Mouse (Mus musculus): ENCODE results near the gene Tnnc2. TPM values are rescaled to one million over a fixed set of nuclear protein-coding genes. Genes with fewer than 3 reads are reported as not detected.

Tnnc2 gene
- polyA plus RNA-seq, 1 experiment from 2014 or later: 51.1 TPM

GRCm38 (mm10) chr2:164794293-164794692 lies 14.5 kb upstream of the Tnnc2 start:
- no peaks in the 10 kb centered on the region for H3K9me3 ChIP-seq (replicated peaks)
- H3K9ac ChIP-seq: no peak overlapping the region
- WGBS (ENCODE audit: insufficient replicate concordance): 28% methylated on average over 5 of the region's 5 CpGs
- H3K4me2 ChIP-seq: no peak overlapping the region
- H3K4me3 ChIP-seq (replicated peaks): no peak overlapping the region
- peak; percentile 49 for ATAC-seq (ENCODE audit: insufficient read depth)
- peaks cover 21% of the 10 kb centered on the region for H3K4me1 ChIP-seq (replicated peaks)
- H3K36me3 ChIP-seq (replicated peaks): peaks cover 85% of the 10 kb centered on the region
- no peak overlapping the region for H3K27ac ChIP-seq (replicated peaks)
- no peaks in the 10 kb centered on the region for H3K27me3 ChIP-seq

- WGBS (ENCODE audit: insufficient replicate concordance): 76% methylated on average over 2 of the region's 2 CpGs
- Histone ChIP-seq H3K27me3 (no peaks in the 10 kb centered on the region), H3K9me3 (replicated peaks) (no peaks in the 10 kb centered on the region), H3K4me3 (replicated peaks) (no peak overlapping the region), H3K4me1 (replicated peaks) (peaks cover 24% of the 10 kb centered on the region), H3K4me2 (no peak overlapping the region), H3K27ac (replicated peaks) (peak overlapping the region; percentile 46; the same call in 1 of the 2 replicates), H3K36me3 (replicated peaks) (peaks cover 84% of the 10 kb centered on the region), H3K9ac (no peak overlapping the region)
- ATAC-seq (ENCODE audit: insufficient read depth): no peak
These were observed 14.0 kb upstream of the Tnnc2 start for GRCm38 (mm10) chr2:164793772-164794171.

GRCm38 (mm10) chr2:164793236-164793635 lies 13.5 kb upstream of the Tnnc2 start:
- Histone ChIP-seq H3K4me3 (replicated peaks) (no peak overlapping the region), H3K36me3 (replicated peaks) (peaks cover 82% of the 10 kb centered on the region), H3K27ac (replicated peaks) (peak overlapping the region; percentile 42; the same call in 1 of the 2 replicates), H3K4me1 (replicated peaks) (peaks cover 30% of the 10 kb centered on the region), H3K27me3 (no peaks in the 10 kb centered on the region), H3K9me3 (replicated peaks) (no peaks in the 10 kb centered on the region), H3K9ac (no peak overlapping the region), H3K4me2 (no peak overlapping the region)
- 85% methylated on average over 3 of the region's 3 CpGs for WGBS (ENCODE audit: insufficient replicate concordance)
- peak; percentile 17; the same call in 1 of the 2 replicates for ATAC-seq (ENCODE audit: insufficient read depth)

GRCm38 (mm10) chr2:164792400-164793190 lies 12.8 kb upstream of the Tnnc2 start:
- no peaks in the 10 kb centered on the region for H3K27me3 ChIP-seq
- no peak overlapping the region for H3K9ac ChIP-seq
- H3K27ac ChIP-seq (replicated peaks): 0 out of 2 replicates have a peak overlapping the region, but pooled peaks have one; percentile 33
- peaks cover 79% of the 10 kb centered on the region for H3K36me3 ChIP-seq (replicated peaks)
- H3K4me1 ChIP-seq (replicated peaks): peaks cover 35% of the 10 kb centered on the region
- no peaks in the 10 kb centered on the region for H3K9me3 ChIP-seq (replicated peaks)
- no peak for ATAC-seq (ENCODE audit: insufficient read depth)
- H3K4me3 ChIP-seq (replicated peaks): no peak overlapping the region
- H3K4me2 ChIP-seq: no peak overlapping the region
- WGBS (ENCODE audit: insufficient replicate concordance): 83% methylated on average over 12 of the region's 12 CpGs

GRCm38 (mm10) chr2:164791841-164792261 lies 12.1 kb upstream of the Tnnc2 start:
- H3K27ac ChIP-seq (replicated peaks): no peak overlapping the region
- H3K9me3 ChIP-seq (replicated peaks): no peaks in the 10 kb centered on the region
- no peak overlapping the region for H3K4me2 ChIP-seq
- H3K9ac ChIP-seq: no peak overlapping the region
- no peak for ATAC-seq (ENCODE audit: insufficient read depth)
- peaks cover 73% of the 10 kb centered on the region for H3K36me3 ChIP-seq (replicated peaks)
- H3K4me3 ChIP-seq (replicated peaks): no peak overlapping the region
- 89% methylated on average over 18 of the region's 18 CpGs for WGBS (ENCODE audit: insufficient replicate concordance)
- H3K4me1 ChIP-seq (replicated peaks): peaks cover 41% of the 10 kb centered on the region
- peaks cover 4% of the 10 kb centered on the region for H3K27me3 ChIP-seq

GRCm38 (mm10) chr2:164790451-164790850 lies 10.7 kb upstream of the Tnnc2 start:
- Histone ChIP-seq H3K36me3 (replicated peaks) (peaks cover 59% of the 10 kb centered on the region), H3K4me3 (replicated peaks) (no peak overlapping the region), H3K4me1 (replicated peaks) (peaks cover 55% of the 10 kb centered on the region), H3K27ac (replicated peaks) (0 out of 2 replicates have a peak overlapping the region, but pooled peaks have one; percentile 12), H3K27me3 (peaks cover 18% of the 10 kb centered on the region), H3K9ac (no peak overlapping the region), H3K4me2 (no peak overlapping the region), H3K9me3 (replicated peaks) (no peaks in the 10 kb centered on the region)
- ATAC-seq (ENCODE audit: insufficient read depth): no peak
- 81% methylated on average over 4 of the region's 4 CpGs for WGBS (ENCODE audit: insufficient replicate concordance)

- H3K27ac ChIP-seq (replicated peaks): 0 out of 2 replicates have a peak overlapping the region, but pooled peaks have one; percentile 26
- H3K4me3 ChIP-seq (replicated peaks): no peak overlapping the region
- peaks cover 36% of the 10 kb centered on the region for H3K27me3 ChIP-seq
- H3K4me1 ChIP-seq (replicated peaks): peaks cover 64% of the 10 kb centered on the region
- peak overlapping the region; percentile 40 for H3K4me2 ChIP-seq
- H3K9me3 ChIP-seq (replicated peaks): no peaks in the 10 kb centered on the region
- peak overlapping the region; percentile 23; the same call in 1 of the 2 replicates for H3K9ac ChIP-seq
- peaks cover 40% of the 10 kb centered on the region for H3K36me3 ChIP-seq (replicated peaks)
- peak; percentile 16; the same call in 1 of the 2 replicates for ATAC-seq (ENCODE audit: insufficient read depth)
- WGBS (ENCODE audit: insufficient replicate concordance): 59% methylated on average over 4 of the region's 4 CpGs
These were observed 8.6 kb upstream of the Tnnc2 start for GRCm38 (mm10) chr2:164788411-164788810.

- H3K4me1 ChIP-seq (replicated peaks): peaks cover 59% of the 10 kb centered on the region
- H3K27me3 ChIP-seq: peaks cover 36% of the 10 kb centered on the region
- peaks cover 34% of the 10 kb centered on the region for H3K36me3 ChIP-seq (replicated peaks)
- ATAC-seq (ENCODE audit: insufficient read depth): no peak
- WGBS (ENCODE audit: insufficient replicate concordance): 79% methylated on average over 10 of the region's 10 CpGs
- H3K4me3 ChIP-seq (replicated peaks): no peak overlapping the region
- no peak overlapping the region for H3K9ac ChIP-seq
- no peak overlapping the region for H3K27ac ChIP-seq (replicated peaks)
- H3K4me2 ChIP-seq: no peak overlapping the region
- no peaks in the 10 kb centered on the region for H3K9me3 ChIP-seq (replicated peaks)
These were observed 8.0 kb upstream of the Tnnc2 start for GRCm38 (mm10) chr2:164787779-164788178.

- Histone ChIP-seq H3K9ac (0 out of 2 replicates have a peak overlapping the region, but pooled peaks have one; percentile 74), H3K36me3 (replicated peaks) (peaks cover 27% of the 10 kb centered on the region), H3K4me2 (peak overlapping the region; percentile 99), H3K27ac (replicated peaks) (no peak overlapping the region), H3K4me1 (replicated peaks) (peaks cover 55% of the 10 kb centered on the region), H3K4me3 (replicated peaks) (peak overlapping the region; percentile 68; the same call in 1 of the 2 replicates), H3K27me3 (peaks cover 41% of the 10 kb centered on the region), H3K9me3 (replicated peaks) (no peaks in the 10 kb centered on the region)
- 63% methylated on average over 3 of the region's 3 CpGs for WGBS (ENCODE audit: insufficient replicate concordance)
- no peak for ATAC-seq (ENCODE audit: insufficient read depth)
These were observed 7.3 kb upstream of the Tnnc2 start for GRCm38 (mm10) chr2:164787032-164787431.

GRCm38 (mm10) chr2:164786388-164786885 lies 6.7 kb upstream of the Tnnc2 start:
- peaks cover 55% of the 10 kb centered on the region for H3K4me1 ChIP-seq (replicated peaks)
- H3K27ac ChIP-seq (replicated peaks): peak overlapping the region; percentile 87
- peaks cover 41% of the 10 kb centered on the region for H3K27me3 ChIP-seq
- ATAC-seq (ENCODE audit: insufficient read depth): no peak
- peak overlapping the region; percentile 99 for H3K4me2 ChIP-seq
- peak overlapping the region; percentile 74 for H3K9ac ChIP-seq
- H3K4me3 ChIP-seq (replicated peaks): peak overlapping the region; percentile 68
- H3K36me3 ChIP-seq (replicated peaks): peaks cover 21% of the 10 kb centered on the region
- WGBS (ENCODE audit: insufficient replicate concordance): 14% methylated on average over 15 of the region's 15 CpGs
- no peaks in the 10 kb centered on the region for H3K9me3 ChIP-seq (replicated peaks)

Measured in liver, embryonic 15.5 days (tissue).